Mouse (Mus musculus) spleen, adult 10 weeks (tissue): ENCODE results near the gene Olfr1410. TPM values are rescaled to one million over a fixed set of nuclear protein-coding genes. Genes with fewer than 3 reads are reported as not detected.

ENCODE experiments used
- polyA plus RNA-seq: library from polyadenylated mRNA; stranded (reverse); fragments of 350-450 nt; fragmentation: Illumina TruSeq; extraction: RNeasy Lipid Tissue Mini Kit (QIAGEN cat#74804); gene quantifications from one replicate; pipeline ENCODE4 v1.2.3, GENCODE M21; 2015; ENCODE audit warnings: low replicate concordance; ENCODE audit not compliant: insufficient read depth

The Olfr1410 gene
- polyA plus RNA-seq, result not detected

GRCm38 (mm10) chr1:92605482-92605881 lies at the start of gene Olfr1410:
Olfr1410 (plus strand) TSS chr1:92605782.

GRCm38 (mm10) chr1:92571022-92571421 lies 34.6 kb upstream of the Olfr1410 start, which contains the start of gene Olfr1413:
Olfr1413 (plus strand) TSS chr1:92571322.

GRCm38 (mm10) chr1:92585479-92585878 lies 20.1 kb upstream of the Olfr1410 start, which contains the start of gene Olfr1412:
Olfr1412 (plus strand) TSS chr1:92585779.

GRCm38 (mm10) chr1:92594111-92594510 lies 11.5 kb upstream of the Olfr1410 start, which contains the start of gene Olfr1411:
Olfr1411 (plus strand) TSS chr1:92594411.

GRCm38 (mm10) chr1:92617488-92617887 lies 11.9 kb downstream of the Olfr1410 start, which contains the start of gene Olfr12:
Olfr12 (plus strand) TSS chr1:92617788.

GRCm38 (mm10) chr1:92641514-92642272 lies 36.1 kb downstream of the Olfr1410 start, which contains the start of gene Cops9:
Cops9 (minus strand) TSS chr1:92641985.

GRCm38 (mm10) chr1:92648673-92649072 lies 43.1 kb downstream of the Olfr1410 start, which contains the start of gene Otos:
Otos (minus strand) TSS chr1:92648841.

Other genes starting within 250 kb of the Olfr1410 start
- gene Ndufa10, start 131.9 kb upstream of the Olfr1410 start, polyA plus RNA-seq, result 125 TPM
- not detected for gene Olfr1416, start 120.7 kb upstream of the Olfr1410 start, polyA plus RNA-seq
- not detected for gene Olfr1415, start 109.7 kb upstream of the Olfr1410 start, polyA plus RNA-seq
- gene Olfr1414, start 87.1 kb upstream of the Olfr1410 start, polyA plus RNA-seq, result not detected
- not detected for gene Olfr1413, start 34.5 kb upstream of the Olfr1410 start, polyA plus RNA-seq
- not detected for gene Olfr1412, start 20.0 kb upstream of the Olfr1410 start, polyA plus RNA-seq
- not detected for gene Olfr1411, start 11.4 kb upstream of the Olfr1410 start, polyA plus RNA-seq
- gene Olfr12, start 12.0 kb downstream of the Olfr1410 start, polyA plus RNA-seq, result not detected
- gene Cops9, start 36.2 kb downstream of the Olfr1410 start, polyA plus RNA-seq, result 175 TPM
- gene Otos, start 43.1 kb downstream of the Olfr1410 start, polyA plus RNA-seq, result 0.26 TPM
- 1.6 TPM for gene Gpc1, start 225.9 kb downstream of the Olfr1410 start, polyA plus RNA-seq